Mouse (Mus musculus) gastrocnemius, postnatal 10 days (tissue): ENCODE data around the gene Nr1d2. TPM values are rescaled to one million over a fixed set of nuclear protein-coding genes. Genes with fewer than 3 reads are reported as not detected.
"Not testable (repeated sequence)": the region's sequence is repeated elsewhere in the genome, so short reads cannot be mapped to it uniquely, and the experiment has no call there.

Source experiments
- DNase-seq: peaks from one replicate; pipeline ENCODE4 v3.0.0; 2021; ENCODE audit warnings: mixed read lengths
- long read RNA-seq, 2 experiments: library from polyadenylated mRNA; stranded (forward); transcript quantifications; one replicate each; pipeline ENCODE4 v2.0.0; 2021
- total RNA-seq, 2 experiments: library from RNA; stranded (reverse); gene quantifications; 2 replicates each; pipeline ENCODE4 v1.2.3; 2021

Nr1d2 gene
- total RNA-seq: 10 to 100 TPM; 58.4 to 60.2 TPM
- long read RNA-seq, experiment 1, full-length matches to known transcripts: 40 of 49 reads
- long read RNA-seq, experiment 1, partial matches to known transcripts: 1 of 49 reads
- long read RNA-seq, experiment 1, other reads (novel, unspliced or antisense): 8 of 49 reads
- long read RNA-seq, experiment 2, full-length matches to known transcripts: 30 of 50 reads
- long read RNA-seq, experiment 2, partial matches to known transcripts: 3 of 50 reads
- long read RNA-seq, experiment 2, other reads (novel, unspliced or antisense): 17 of 50 reads

DNA sequence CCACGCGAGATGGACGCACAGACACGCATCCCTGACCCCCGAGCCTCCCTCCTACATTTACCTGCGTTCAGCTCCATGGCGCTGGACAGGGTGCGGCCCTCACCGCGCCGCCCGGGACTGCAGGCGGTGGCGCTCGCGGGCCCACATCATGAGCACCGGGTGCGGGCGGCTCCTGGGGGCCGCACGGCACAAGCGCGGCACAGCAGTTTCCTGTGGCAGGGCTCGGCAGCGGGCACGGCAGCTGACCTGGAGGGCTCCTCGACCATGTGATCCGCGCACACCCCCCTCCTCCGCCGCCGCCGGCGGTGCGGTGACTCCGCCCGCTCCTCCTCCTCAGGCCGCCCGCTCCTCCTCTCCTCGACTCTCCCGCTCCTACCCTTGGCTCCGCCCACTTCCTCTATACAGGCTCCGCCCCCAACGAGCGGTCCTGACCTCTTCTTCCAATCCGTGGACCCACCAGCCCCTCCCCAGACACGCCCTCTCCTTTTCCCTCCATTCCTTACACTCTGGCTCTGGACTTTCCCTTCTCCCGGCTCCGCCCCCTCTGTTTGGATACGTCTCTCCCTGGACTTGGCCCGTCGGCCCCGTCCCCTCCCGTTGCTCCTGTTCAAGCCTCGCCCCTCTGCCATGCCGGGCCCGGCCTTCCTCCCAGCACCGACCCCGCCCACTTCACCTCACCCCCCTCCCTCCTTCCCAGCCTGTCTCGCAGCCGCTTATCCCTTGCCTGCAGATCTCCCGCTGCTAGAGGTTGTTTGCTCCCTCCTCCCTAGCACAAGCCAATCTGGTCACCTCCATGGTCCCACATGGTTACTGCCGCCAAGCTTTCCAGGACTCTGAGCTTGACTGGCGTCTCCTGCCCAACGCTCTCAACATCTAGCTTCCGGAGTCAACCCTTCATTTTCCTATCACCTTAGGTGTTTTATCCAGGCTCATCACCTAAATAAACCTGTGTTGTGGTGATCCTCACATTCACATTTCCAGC, at the start of gene Nr1d2:
TSS of gene Nr1d2 (minus strand) at position 378 of the 982 bp plus-strand sequence.
- peak; percentile 98 for DNase-seq

DNA sequence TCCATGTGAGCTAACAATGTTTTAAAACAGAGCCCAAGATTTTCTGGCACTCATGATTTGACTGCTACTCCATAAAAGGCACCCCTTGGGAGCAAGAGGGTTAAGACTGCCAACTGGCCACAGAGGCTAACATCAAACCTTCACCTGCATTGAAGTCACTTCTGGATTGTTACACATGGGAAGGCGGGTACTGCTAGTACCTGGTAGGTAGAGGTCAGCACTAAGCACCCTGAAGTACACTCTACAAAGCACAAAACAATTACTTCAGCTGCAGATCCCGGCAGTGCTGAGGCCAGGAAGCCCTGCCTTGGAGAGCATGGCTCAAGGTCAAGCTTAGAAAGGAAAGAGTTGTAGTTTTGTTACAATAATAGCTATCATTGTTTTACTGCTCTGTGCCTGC, 48.5 kb upstream of the Nr1d2 start:
- no peak for DNase-seq

DNA sequence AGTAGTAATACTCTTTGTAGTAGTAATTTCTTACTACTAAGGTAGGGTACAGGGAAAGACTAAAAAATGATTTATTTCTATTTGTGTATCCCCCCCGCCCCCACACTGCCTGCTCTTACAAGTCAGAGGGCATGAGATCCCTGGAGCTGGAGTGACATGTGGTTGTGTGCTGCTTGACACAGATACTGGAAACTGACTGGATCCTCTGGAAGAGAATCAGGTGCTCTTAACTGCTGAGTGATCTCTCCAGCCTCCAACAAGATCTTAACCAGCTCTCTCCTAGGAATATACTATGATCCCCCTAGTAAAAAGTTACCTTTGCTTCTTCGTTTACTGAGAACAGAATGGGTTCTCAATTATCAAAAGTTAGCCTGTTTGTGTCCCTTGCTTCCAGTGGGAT, 47.5 kb upstream of the Nr1d2 start:
- no peak for DNase-seq

DNA sequence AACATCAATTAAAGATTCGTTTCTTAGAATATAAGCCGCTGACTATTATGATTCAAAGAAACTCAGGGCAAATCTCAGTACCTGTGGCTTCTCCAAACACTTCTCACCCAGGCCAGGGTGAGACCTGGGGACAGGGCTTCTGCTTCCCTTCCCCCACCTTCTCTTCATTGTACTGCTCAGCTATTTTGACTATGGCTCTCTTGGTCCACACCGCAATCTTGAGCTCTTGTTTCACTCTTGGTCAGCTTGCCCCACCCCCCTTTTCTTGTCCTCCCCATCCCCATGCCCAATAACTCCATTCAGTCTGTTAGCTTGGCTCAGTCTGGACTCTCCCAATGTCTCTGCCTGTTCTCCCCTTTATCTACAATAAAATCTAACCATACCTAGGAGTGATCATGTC, 46.5 kb upstream of the Nr1d2 start:
- no peak for DNase-seq

DNA sequence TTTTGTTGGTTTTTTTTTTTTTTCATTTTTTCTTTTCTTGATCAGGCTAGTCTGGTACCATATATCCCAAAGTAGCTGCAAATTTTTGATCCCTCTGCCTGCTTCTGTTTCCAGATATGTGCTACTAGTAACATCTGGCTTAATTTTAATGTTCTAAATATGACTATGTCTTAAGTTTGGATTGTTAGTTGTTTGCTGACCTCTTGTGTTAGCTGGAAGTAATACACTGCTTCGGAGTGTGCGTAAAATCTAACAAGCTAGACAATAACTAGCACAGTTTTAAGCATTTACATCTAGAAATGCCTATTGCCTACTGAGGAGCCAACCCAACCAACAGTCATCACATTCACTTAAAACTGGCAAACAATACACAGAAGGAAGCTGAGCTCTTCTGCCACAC, 45.7 kb upstream of the Nr1d2 start:
- DNase-seq: no peak

DNA sequence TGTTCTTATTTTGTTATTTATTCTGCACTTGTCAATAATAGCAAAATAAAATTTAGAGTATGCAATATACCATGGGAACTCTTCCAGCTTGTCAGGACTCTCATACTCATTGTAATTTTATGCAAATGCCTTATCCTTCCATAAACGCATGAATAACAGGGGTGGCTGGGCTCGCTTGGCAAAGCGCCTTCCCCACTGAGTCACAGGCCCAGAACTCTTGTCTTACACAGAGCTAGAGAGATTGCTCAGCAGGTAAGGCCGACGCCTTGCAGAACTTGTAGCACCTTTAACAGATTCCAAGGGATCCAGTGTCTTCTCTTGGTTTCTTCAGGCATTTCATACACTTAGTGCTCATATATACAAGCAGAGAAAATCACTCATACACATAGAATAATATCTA, 41.4 kb upstream of the Nr1d2 start:
- no peak for DNase-seq

DNA sequence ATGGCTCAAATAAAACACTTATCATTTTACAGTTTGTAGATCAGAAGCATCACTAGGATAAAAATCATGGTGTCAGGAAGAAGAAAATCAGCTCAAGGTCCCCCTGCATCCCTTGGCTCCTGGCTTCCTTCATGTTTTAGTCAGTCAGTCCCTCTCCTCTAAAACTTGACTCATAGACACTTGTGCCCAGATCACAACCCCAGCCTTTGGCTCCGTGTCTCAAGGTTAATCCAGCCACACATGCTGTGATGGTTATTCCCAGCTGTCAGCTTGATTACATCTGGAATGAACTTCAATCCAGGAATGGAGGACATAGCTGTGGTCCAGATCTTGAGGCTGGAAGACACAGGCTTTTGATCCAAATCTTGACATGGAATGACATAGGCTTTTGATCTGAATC, 35.6 kb upstream of the Nr1d2 start:
- no peak for DNase-seq

DNA sequence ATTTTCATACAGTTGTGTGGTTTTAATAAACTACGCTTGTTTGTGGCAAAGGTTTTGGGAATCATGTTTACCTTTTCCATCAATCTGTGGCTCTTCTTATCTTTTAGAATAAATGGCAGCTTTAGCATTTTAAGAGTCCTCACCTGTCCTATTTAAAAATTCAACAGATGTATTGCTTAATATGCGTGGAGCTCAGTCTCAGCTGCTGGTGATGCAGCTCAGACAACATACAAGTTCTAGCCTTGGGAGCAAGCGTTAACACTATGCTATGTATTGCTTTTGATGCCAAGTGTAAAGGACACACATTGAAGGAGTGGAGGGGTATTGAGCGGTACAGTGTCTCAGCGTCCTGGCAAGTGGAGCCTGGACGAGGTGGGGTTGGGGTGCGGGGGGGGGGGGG, 32.7 kb upstream of the Nr1d2 start:
- no peak for DNase-seq

DNA sequence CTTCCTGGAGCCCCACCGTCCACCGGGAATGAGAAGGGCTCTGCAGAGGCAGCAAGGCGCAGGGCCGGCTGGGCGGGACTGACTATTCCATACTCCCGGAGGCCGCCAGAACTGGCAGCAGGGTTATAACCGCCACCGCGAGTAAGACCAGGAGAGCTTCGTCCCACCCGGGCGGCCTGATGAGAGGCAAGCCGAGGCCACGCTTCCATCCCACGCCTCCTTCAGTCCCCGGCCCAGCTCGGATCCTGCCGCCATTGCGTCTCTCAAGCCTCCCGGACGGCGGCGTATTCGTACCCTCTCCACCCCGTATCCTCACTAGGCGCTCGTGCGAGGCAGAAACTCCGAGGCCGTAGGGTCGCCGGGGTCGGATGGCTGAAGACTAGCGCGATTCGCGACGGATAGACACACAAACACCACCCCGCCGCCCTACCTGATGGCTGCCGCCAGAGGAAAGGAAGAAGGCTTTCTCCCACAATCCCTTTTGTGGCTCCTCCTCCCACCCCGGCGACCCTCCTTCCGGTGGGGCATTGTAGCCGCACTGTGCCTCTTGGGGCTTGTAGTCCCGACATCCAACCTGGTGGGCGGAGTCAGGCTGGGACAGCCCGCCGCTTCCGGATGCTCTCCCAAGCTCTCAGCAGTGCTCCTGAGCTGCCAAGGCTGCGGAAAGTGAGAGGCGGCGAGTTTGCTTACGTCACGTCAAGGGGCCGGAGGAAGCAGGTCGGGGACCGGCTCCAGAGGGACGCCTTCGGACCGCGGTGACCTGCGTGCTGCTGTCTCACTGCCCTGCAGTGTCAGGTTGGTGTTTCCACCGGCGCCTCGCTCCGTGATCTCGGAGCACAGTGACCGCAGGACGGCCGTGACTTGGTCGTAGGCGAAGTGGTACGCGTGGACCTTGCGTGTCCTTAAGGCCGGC, 31.9 kb upstream of the Nr1d2 start, which contains the start of the genes Nkiras1 and Rpl15:
TSS of gene Nkiras1 (plus strand) at position 608 of the 913 bp plus-strand sequence.
TSS of gene Rpl15 (minus strand) at position 863 of the 913 bp plus-strand sequence.
- DNase-seq: peak; percentile 95

DNA sequence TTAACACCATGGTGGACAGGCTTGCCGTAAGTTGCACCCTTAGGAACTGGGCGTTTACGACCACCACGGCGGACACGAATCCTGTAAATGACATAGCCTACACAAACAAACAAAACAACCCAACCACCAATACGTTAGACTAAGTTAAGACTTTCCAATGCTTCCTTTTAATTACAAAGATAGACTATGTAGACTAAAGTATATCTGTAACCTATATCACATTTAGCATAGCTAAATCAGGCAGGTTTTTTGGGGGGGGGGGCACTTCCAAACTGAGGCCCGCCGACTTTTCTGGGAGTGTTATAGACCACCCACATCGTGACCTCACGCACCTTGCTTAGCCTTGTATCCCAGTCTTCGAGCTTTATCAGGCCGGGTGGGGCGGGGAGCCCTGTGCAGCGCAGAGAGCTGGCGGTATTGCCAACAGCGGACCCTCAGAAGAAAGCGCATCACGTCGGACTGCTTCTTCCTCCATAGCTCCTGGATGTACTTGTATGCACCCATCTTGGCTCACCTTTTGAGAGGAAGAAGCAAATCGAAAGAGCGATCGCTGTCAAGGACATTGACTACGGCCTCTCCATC, 31.1 kb upstream of the Nr1d2 start:
- DNase-seq: not testable (repeated sequence)

DNA sequence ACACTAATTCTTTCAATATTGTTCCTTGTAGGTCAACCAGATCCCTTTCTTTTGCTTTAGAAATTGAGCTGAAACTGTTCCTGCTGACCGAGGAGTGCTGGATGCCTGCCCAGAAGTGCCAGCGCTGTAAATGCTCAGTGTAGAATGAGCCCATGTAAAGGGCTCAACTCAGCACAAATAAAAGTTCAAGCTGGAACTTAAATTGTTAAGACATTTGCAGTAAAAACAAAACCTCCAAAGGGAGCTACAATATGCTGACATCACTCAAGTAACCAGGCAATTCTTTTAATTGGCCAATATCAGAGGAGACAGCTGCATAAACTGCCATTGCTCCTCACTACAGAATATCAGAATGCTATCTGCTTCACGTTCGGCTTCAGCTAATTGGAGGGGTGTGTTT, 24.5 kb upstream of the Nr1d2 start:
- no peak for DNase-seq

DNA sequence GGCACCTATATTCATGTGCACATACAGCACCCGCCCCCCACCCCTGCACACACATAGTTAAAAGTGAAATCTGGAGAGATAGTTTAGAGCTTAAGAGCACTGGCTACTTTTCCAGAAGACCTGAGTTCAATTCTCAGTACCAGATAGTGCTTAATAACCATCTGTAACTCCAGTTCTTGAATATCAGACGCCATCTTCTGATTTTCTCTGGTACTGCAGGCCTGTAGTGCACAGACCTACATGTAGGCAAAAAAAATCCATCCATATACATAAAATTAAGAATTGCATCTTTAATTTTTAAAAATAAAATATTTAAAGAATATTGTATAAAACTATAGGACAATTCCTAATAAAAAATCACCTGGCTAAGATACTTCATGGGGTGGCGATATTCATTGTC, 22.3 kb upstream of the Nr1d2 start:
- DNase-seq: no peak

DNA sequence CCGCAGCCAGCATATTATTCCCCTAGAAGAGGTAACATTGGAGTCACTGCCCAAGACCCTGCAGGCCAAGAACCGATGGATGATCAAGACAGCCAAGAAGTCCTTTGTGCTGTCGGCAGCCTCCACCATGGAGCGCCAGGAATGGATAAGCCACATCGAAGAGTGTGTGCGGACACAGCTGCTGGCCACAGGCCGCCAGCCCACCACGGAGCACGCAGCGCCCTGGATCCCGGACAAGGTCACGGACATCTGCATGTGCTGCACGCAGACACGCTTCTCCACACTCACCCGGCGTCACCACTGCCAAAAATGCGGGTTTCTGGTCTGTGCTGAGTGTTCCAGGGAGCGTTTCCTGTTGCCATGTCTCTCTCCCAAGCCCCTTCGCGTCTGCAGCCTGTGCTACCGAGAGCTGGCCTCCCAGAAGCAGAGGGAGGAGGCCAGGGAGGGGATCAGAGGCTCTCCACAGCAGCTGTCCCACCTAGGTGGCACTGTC, 3.8 kb upstream of the Nr1d2 start:
- DNase-seq: no peak

DNA sequence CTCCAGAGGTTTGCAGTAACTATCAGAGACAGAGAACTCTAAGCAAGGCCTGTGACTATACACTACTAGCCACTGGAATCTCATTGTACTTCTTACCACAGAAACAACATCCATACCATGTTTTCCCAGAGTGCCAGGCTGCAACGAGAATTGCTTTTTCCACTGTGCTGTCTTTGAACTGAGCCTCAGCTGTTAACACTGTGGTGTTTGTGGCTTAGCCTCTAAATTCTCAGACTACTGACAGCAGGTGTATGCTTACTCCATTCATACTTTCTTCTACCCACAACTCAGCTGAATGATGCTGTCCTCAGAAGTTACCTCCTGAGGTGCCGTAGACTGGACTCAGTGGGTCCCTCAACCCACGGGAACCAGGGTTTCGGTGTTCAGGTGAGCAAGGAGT, 2.9 kb upstream of the Nr1d2 start:
- no peak for DNase-seq

DNA sequence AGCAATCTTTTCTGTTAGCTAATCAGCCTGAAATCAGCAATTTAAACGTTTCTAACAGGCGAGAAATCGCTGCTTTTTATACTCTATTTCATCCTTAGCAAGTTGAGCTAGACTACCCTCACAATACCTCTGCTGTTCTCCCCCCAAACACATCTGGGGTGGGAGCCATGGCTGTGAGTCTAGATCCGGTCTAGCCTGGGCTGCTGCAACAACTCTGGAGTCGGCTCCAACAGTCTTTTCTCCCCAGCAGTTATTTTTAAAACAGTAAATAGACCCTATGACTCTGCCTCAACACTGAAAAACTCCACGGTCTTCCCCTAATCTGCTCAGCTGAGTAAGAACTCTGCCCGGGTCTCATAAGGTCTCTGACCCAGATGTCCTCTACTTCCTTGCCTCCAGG, 1.2 kb upstream of the Nr1d2 start:
- DNase-seq: no peak

DNA sequence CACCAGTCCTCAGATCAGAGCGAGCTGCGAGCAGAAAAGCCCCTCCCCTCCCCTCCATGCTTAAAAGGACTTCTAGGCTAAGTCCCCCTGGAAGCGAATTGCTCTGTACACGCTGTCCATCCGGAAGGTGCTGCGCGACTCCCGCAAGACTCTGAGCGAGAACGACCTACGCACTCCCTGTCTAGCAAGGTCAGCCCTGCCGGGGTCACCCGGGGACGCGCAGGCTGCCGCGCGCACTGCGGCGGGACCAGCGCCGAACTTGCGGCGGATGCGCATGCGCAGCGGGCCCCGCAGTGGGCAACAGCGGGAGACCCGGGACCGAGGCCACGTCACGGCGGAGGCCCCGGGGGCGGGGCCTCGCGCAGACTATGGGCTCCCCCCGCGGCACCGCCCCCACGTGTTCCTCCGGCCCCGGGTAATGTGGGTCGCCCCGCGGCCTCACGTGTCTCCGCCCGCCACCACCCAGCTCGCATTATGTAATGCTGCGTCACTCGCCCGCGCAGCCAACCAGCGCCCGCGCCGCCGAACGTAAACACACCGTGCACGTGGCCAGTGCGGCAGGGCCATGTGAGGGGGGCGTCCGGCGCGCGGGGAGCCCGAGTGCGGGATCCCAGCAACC, 687 bp downstream of the Nr1d2 start:
- peak; percentile 98 for DNase-seq

DNA sequence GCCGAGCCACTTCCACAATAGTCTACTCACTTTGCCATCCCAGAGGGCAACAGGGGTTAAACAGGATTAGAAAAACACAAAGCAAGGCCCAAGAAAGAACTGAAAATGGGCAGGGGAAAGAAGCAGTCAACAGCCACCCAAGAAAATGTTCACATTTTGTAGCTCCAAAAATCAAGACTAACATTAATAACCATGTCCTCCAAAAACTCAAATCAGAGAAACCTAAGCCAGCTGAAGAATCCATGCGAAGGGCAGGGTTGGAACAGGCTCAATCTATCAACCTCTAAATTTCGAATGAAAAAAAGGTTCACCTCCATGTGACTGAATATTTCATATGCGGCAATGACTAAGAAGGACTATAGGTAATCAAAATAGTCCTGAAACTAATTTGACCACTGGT, 1.5 kb downstream of the Nr1d2 start:
- no peak for DNase-seq

DNA sequence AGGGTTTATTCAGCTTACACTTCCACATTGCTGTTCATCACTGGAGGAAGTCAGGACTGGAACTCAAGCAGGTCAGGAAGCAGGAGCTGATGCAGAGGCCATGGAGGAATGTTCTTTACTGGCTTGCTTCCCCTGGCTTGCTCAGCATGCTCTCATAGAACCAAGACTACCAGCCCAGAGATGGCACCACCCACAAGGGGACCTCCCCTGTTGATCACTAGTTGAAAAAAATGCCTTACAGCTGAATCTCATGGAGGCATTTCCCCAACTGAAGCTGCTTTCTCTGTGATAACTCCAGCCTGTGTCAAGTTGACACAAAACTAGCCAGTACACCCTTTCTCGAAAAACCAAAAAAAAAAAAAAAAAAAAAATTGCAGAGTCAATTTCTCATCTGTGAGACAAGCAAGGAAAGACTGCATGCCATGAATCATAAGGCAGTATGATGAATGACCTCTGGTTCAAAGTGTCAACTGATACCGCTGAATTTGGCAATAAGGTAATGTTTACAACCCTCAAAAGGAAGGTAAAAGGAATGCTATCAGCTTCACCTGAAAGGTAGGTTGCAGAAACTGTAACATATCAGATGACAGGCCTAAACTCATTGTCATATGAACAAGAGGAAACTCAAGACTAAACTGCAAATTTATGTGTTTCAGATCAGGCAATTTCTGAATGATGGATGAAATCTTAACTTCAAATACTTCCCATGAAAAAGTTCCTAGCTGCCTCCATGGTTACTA, 2.3 kb downstream of the Nr1d2 start:
- DNase-seq: not testable (repeated sequence)

DNA sequence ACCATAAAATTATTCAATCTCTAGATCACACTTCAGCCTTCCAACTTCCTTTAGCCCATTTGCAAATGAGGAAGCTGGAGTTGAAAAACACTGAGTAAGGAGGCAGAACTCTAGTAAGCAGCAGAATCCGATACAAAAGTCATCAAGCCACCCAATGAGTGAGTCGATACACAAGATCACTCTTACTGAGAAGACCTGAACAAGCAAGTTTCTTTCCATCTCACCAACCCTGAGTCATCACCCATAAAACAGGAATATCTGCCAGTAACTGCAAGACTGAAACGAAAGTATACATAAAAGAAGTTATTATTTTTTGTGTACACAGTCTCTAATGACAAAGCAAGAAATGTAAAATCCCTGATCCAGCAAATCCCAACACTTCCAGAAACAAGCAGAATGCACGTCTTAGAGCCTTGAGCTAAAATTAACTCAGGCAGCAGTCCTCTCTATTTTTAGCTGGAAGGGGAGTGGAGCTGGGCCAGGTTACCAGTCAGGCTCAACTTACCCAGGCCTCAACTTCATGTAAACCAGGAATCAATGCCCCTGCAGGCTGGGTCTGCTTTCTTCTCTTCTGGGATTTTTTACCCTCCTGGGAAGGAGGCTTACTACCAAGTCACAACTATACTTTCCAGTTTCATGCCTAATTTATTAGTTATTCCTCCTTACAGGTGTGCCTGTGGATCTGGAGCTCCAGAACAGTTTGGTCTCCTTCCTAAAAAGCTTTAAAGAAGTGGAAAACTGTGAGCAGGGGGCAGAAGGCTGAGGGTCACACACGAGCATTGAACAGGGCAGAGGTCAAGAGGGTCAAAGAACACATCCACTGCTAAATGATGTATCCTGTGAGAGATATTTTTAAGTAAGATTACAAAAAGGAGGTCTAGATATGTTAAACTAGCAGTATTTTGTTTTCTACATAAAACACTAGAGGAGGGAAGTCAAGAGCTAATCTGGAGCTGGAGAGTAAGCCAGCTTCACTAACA, 4.7 kb downstream of the Nr1d2 start:
- DNase-seq: peak; percentile 30
